Mouse (Mus musculus) kidney, postnatal 14 days (tissue): ENCODE results near the gene Mycl.

Experiments used
- DNase-seq: peaks from one replicate; pipeline ENCODE4 v3.0.0; 2022; ENCODE audit warnings: mixed read lengths

Gene Mycl

GRCm38 (mm10) chr4:122995404-122996220 lies at the start of gene Mycl:
Gene Mycl (plus strand): TSS chr4:122995652.
- DNase-seq = peak; percentile 87

GRCm38 (mm10) chr4:122947223-122947622 lies 48.2 kb upstream of the Mycl start:
- no peak for DNase-seq

DNA sequence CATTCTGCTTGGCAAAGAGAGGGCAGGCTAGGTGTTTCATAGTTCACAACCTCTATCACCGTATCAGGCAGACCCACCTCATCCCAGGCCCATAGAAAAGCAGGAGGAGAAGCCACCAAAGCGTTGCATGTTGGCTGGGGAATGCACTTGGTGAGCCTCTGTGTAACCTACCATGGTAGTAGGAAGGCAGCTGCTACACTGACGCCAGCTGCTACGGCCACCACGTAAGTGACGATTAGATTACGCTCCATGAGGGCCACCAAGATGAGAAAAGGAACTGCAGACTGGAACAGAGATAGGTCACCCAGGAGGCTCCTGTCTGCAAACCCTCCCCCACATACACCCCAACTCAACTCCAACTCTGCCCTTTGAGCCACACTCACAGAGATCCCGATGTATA lies 46.4 kb upstream of the Mycl start:
- no peak for DNase-seq

DNA sequence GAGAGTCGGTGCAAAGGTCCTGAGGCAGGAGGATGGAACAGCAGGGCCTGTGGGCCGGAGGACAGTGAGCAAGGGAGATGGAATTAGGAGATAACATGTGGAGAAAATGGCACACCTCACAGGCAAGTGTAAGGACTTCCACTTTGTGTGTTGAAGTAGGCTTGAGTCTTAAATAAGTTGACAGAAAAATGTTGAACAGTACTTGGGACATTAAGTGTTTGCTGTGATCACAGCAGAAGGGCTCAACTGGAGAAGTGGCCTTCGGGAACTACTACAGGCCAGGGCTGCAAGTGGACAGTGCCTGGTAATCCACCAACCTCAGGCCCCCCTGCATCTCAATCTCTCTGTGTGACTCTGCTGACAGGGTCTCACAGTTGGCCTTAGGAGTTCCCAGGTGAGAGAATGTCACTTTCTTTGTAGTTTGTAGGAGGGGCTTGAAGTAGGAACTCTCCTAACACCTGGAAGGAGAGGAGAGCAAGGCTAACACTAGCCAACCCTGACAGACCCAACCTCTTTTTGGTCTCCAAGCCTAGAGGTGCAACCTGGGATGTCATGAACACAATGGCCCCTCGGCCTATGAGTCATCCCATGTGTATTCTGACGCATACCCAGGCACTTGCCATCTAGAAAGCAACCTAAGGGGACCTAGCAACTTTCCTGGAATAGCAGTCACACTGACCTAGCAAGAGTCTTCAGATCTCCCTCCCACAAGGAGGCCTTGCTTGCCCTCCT lies 40.6 kb upstream of the Mycl start:
- DNase-seq = no peak

GRCm38 (mm10) chr4:122955412-122956136 lies 39.9 kb upstream of the Mycl start:
- DNase-seq = peak; percentile 94

DNA sequence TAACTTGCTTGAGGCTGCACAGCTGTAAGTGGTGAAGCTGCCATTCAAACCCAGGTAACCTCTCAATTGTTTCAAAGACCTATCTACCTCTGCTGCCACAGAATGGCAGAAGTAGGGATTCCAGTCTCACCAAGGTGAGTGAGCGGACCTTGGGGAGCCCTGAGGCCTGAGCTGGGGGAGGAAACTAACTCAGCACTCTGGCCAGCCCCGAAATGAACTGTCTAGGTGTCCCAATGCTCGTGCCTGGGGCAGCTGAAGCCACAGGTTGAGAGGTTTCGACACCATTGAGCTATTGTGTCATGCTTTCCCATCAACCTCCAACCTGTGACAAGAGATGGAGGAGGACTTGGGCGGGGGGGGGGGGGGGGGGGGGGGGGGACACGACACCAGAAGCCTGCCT lies 39.2 kb upstream of the Mycl start:
- no peak for DNase-seq

- DNase-seq = no peak
Measured at GRCm38 (mm10) chr4:122958491-122959031, 36.9 kb upstream of the Mycl start.

DNA sequence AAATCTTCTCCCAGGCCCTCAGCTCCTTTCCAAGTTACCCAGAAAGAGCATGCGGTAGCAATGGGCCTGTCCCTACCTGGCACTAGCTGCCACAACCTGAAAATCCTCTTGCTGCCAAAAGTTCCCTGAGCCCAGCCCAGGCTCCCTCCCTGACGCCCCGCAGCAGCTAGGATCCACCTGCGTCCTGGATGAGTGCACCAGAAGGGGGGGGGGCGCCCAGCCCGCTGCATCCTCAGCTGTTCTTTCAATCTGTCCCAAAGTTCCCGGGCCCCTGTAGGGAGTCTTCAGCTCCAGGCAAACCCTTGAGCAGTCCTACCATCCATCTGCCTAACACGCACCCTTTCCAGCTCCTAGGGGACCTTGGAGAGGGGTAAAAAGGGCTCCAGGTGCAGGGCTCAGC lies 35.6 kb upstream of the Mycl start:
- DNase-seq = no peak

DNA sequence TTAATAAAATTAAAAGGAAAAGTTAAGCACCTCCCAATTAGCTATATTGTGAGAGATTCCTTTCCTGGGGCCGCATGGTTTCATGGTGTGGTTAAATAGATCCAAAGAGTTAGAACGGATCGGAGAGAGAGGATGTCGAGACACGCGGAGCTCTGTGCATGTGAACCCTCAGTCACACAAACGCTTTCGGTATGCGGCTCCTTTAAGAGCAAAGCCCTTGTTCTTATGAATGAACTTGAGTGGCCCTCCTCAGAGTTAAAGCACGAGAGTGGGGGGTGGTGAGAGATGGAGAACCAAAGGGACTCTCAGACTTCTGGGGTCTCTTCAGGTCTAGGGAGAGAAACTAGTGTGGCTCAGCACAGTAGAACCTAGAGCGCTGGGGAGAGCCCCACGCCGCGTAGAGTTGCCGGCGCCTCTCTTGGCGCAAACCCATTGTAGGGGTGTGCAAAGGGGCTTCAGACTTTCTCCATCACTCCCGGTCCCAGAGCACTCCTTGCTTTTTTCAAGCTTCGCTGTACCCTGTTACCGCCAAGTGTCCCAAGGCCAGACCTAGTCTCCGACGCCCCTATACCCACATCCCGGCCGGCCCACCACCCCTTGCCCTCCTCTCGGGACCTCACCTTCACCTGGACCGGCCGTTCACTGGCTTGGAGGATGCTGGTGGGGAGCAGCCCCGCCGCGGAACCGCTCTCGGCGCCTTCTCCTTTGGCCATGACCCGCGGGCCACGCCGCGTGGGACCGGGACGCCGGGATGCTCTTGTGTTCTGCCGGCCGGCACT lies 34.9 kb upstream of the Mycl start:
- no peak for DNase-seq

- DNase-seq = peak; percentile 59
Measured at GRCm38 (mm10) chr4:122961100-122961567, 34.3 kb upstream of the Mycl start, which contains the start of gene Mfsd2a. Gene Mfsd2a (minus strand): TSS chr4:122961188.

DNA sequence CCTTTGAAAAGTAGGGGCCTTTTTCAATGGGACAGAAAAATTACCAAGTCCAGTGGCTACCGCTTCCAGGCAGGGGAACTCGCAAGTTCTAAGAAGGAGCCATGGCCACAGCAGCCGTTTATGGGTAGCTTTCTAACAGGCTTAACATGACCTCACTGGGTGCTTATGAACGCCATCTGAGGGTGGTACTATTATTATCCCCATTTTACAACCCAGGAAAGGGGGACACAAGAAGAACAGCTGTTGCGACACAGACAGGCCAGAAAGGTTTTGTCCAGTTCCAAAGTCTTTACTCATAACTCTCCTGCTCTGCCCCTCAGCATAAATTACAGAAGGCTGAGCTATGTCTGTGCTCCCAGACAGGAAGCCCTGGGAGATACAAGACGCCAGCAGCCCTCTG lies 33.9 kb upstream of the Mycl start:
- DNase-seq = no peak

- DNase-seq = no peak
Measured at GRCm38 (mm10) chr4:122962751-122963150, 32.7 kb upstream of the Mycl start.

DNA sequence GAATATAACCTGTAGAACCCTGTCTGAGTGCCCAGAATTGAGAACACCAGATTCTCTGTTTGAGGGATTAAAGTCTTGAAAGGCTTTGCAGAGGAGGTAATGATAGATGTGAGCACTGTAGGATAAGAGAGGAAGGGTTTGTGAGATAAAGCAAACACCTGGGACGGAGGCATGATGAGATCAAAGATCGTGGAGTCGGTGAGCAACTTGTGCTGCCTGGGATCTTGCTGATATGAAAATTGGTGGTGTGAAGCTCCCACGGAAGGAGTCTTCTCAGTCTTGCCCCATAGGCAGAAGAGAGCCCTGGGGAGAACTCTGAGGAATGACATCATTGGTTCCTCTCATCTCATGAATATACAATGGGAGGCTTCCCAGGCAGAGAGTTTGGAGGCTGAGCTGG lies 27.3 kb upstream of the Mycl start:
- DNase-seq = no peak

GRCm38 (mm10) chr4:122971191-122971590 lies 24.3 kb upstream of the Mycl start:
- peak; percentile 51 for DNase-seq

GRCm38 (mm10) chr4:122971646-122972045 lies 23.8 kb upstream of the Mycl start:
- no peak for DNase-seq

DNA sequence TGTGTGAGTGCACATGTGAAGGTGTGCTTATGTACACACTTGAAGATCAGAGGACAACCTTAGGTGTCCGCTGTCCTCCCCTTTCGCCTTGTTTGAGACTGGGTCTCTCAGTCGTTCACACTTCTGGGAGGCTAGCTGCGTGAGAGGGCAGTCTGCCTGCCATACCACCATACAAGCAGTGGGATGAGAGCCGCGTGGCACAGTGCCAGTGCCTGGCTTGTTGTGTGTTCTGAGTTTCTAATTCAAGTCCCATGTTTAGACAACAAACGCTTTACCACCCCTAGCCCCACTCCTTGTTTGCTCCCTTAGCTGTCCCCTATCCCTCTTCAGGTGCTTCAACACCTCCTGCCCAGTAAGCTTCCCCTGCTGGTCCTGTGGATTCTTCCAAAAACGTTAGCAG lies 23.4 kb upstream of the Mycl start:
- DNase-seq = no peak

- peak; percentile 45 for DNase-seq
Measured at GRCm38 (mm10) chr4:122974976-122975520, 20.4 kb upstream of the Mycl start.

GRCm38 (mm10) chr4:122976885-122977284 lies 18.6 kb upstream of the Mycl start:
- no peak for DNase-seq

GRCm38 (mm10) chr4:122978850-122979249 lies 16.6 kb upstream of the Mycl start:
- DNase-seq = no peak

DNA sequence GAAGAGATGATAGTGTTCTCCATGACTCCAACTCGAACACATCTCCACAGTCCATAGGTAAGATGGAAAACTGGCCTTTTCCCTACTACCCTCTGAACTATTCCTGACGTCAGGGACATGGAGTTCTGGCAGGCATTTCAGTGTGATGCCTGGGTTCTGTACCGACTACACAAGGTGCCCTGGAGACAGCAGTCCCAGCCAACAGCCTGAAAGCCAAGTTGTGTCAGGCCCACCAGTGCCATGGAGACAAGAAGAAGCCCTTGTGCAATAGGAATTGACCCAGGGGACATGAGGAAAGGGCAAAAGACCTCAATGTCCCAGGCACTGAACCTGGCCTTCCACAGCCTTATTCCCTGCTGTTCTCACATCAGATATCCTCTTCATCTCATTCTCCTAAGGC lies 15.6 kb upstream of the Mycl start:
- no peak for DNase-seq

GRCm38 (mm10) chr4:122980684-122981083 lies 14.8 kb upstream of the Mycl start:
- no peak for DNase-seq

DNA sequence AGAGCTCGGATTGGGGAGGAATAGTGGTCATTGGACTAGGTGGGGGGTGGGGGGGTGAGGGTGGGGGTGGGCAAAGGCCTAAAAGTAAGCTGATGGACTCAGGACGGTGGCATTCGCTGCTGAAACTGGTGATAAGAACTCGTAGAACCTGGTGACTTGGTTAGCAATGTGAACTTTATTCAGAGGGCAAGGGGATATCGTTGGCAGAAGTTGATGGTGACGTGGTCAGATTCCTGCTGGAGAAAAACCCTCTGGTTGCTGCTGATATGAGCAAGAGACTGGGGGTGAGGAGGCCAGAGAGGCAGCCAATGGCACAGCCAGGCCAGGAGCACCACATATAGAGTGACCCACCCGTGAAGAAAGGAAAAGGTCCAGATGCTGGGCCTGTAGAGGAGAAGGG lies 14.2 kb upstream of the Mycl start:
- no peak for DNase-seq
